Mouse (Mus musculus) liver, adult 2 months (tissue): ENCODE measurements around the gene Olfr18.

ENCODE experiments used
- CTCF ChIP-seq: fragments of 200-500 bp; IDR thresholded peaks from 2 replicates; pipeline ENCODE4 v1.5.1; 2011; ENCODE audit warnings: low read depth, low read length, control low read depth
- POLR2A ChIP-seq: fragments of 200-500 bp; IDR thresholded peaks from 2 replicates; pipeline ENCODE4 v1.6.1; 2011; ENCODE audit warnings: low read length, control low read depth; ENCODE audit not compliant: insufficient read depth; ENCODE audit errors: extremely low read depth

GRCm38 (mm10) chr9:20335994-20336393 is at the start of gene Olfr18:
- TF ChIP-seq CTCF: no peak
- no peak for TF ChIP-seq POLR2A
